In the genomic region with DNA sequence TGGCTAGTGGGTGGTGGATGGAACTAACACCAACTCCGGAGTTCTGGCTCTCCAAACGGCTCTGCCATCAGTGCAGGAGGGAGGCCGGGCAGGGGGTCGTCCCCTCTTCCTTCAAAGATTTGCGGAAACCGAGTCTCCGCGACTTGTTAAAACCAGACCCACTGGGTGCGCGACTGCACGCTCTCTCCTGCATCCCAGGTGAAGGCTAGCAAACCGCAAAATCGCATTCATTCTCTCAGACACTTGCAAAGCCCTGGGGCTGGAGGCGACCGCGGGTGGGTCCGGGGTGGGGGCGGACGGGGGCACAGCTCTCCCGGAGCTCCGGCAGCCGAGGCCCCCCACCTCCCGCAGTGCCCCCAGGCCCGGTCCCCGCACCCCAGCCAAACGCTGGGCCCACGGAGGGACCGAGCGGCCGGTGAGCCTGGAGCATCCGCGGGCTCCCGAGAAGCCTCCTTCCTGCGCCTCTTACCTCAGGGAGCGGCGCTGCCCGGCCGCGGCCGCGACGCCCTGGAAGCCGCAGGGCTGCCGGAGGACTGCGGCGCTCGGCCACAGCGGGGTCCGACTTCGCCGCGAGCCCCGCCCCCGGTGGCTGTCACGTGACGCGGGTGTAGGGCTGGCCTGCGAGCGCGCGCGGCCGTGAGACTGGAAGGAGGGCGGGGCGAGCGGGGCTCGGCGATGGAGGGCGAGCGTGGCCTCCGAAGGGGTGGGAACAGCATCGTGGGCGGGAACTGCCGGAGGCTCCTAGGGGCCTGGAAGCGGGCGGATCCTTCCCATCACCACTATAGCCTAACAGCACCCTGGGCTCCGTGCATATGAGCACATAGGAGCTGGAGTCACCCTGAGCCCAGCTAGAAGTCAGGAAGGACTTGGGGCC, we compare ENCODE assay signal across 8 mouse cellular contexts. TPM values are rescaled to one million over a fixed set of nuclear protein-coding genes. Genes with fewer than 3 reads are reported as not detected.
DNase-seq lines count a peak whose midpoint lies in the region; ATAC-seq and TF ChIP-seq lines count a peak whose summit lies in the region.

A gene (minus strand): TSS at position 584 of the 874 bp plus-strand sequence.

- H3K79me2 ChIP-seq in MEL (ENCODE audit: control insufficient read depth, insufficient read depth, low read length, poor library complexity): no peaks in the 10 kb centered on the region

- peak within 1 kb of the TSS; percentile 65 to 91 for H3K4me3 ChIP-seq in MEL (ENCODE audit: control insufficient read depth in 1 of 2, insufficient read depth in 1 of 2, low read depth in 2 of 2, low read length in 2 of 2)
- H3K4me3 ChIP-seq in forebrain, postnatal 0 days (ENCODE audit: low read depth, low read length): peak within 1 kb of the TSS; percentile 92
- H3K4me3 ChIP-seq in lung, postnatal 0 days (ENCODE audit: low read depth, low read length): peak within 1 kb of the TSS; percentile 76

- H3K36me3 ChIP-seq in MEL (ENCODE audit: control insufficient read depth in 1 of 2, insufficient read depth in 2 of 2, low read length in 2 of 2): peaks cover 0 to 5% of the 10 kb centered on the region in 2 experiments; a peak in 2 of 4 replicates
- no peaks in the 10 kb centered on the region for H3K36me3 ChIP-seq in forebrain, postnatal 0 days (ENCODE audit: insufficient read depth)
- H3K36me3 ChIP-seq in lung, postnatal 0 days (ENCODE audit: insufficient read depth, low read length): no peaks in the 10 kb centered on the region

- TF ChIP-seq POLR2A in MEL (IDR thresholded peaks at IDR 0.05; ENCODE audit: control insufficient read depth in 1 of 2, insufficient read depth in 1 of 2, low read depth in 1 of 2, low read length in 2 of 2, poor library complexity in 1 of 2): peak; percentile 68 to 75

- H3K4me1 ChIP-seq in MEL (ENCODE audit: control insufficient read depth in 1 of 2, insufficient read depth in 2 of 2, low read length in 2 of 2): peaks cover 0 to 5% of the 10 kb centered on the region in 2 experiments; a peak in 1 of 4 replicates
- H3K4me1 ChIP-seq in forebrain, postnatal 0 days (ENCODE audit: insufficient read depth): peaks cover 12% of the 10 kb centered on the region; the same call in 1 of the 2 replicates
- no peaks in the 10 kb centered on the region; the same call in 1 of the 2 replicates for H3K4me1 ChIP-seq in lung, postnatal 0 days (ENCODE audit: insufficient read depth, low read depth, low read length)

- peak; percentile 87 for ATAC-seq in forebrain, postnatal 0 days
- peak; percentile 97 for ATAC-seq in lung, postnatal 0 days

- no peak for TF ChIP-seq CTCF in MEL (IDR thresholded peaks at IDR 0.05 in 2 of 3, conservative IDR thresholded peaks at IDR 0.05 in 1 of 3; ENCODE audit: control insufficient read depth in 1 of 3, insufficient read depth in 1 of 3, low read depth in 2 of 3, low read length in 3 of 3, poor library complexity in 1 of 3, severe bottlenecking in 1 of 3)
- no peak for TF ChIP-seq CTCF in forebrain, postnatal 0 days (IDR thresholded peaks at IDR 0.05; ENCODE audit: low read depth)
- no peak for TF ChIP-seq CTCF in lung, postnatal 0 days (IDR thresholded peaks at IDR 0.05)

- no peaks in the 10 kb centered on the region for H3K27me3 ChIP-seq in MEL (ENCODE audit: control insufficient read depth in 1 of 2, insufficient read depth in 2 of 2, low read length in 2 of 2)
- no peaks in the 10 kb centered on the region for H3K27me3 ChIP-seq in forebrain, postnatal 0 days (ENCODE audit: insufficient read depth, low read length)
- no peaks in the 10 kb centered on the region for H3K27me3 ChIP-seq in lung, postnatal 0 days (replicated peaks; ENCODE audit: insufficient read depth, low read length)

- 2% methylated on average over 77 of the region's 77 CpGs for WGBS in forebrain, postnatal 0 days
- under 1% methylated on average over 68 of the region's 77 CpGs for WGBS in lung, postnatal 0 days

- DNase-seq in MEL (ENCODE audit: low read depth, low spot score): peak; percentile 94
- peak; percentile 95 for DNase-seq in cerebellum, adult 18-20 months
- peak; percentile 92 for DNase-seq in forebrain, postnatal 0 days
- DNase-seq in heart, postnatal 4 days: peak; percentile 96
- DNase-seq in layer of hippocampus, adult 9-11 months: peak; percentile 92
- DNase-seq in lung, postnatal 0 days (ENCODE audit: low spot score): peak; percentile 98
- DNase-seq in ovary, postnatal 14 days (ENCODE audit: low spot score): peak; percentile 87
- DNase-seq in thymus, postnatal 14 days: peak; percentile 90

- peak within 1 kb of the TSS; percentile 65 for H3K4me2 ChIP-seq in forebrain, postnatal 0 days (ENCODE audit: low read depth)
- peak within 1 kb of the TSS; percentile 99 for H3K4me2 ChIP-seq in lung, postnatal 0 days (replicated peaks; ENCODE audit: low read depth, low read length)

- H3K27ac ChIP-seq in MEL (ENCODE audit: control insufficient read depth, low read depth, low read length): no peak within 1 kb of the TSS
- H3K27ac ChIP-seq in forebrain, postnatal 0 days (ENCODE audit: low read depth, low read length): peak within 1 kb of the TSS; percentile 92
- H3K27ac ChIP-seq in lung, postnatal 0 days (ENCODE audit: low read length): peak within 1 kb of the TSS; percentile 74

- 0 out of 4 replicates have a peak, but pooled peaks of 1 of the 2 experiments have one; percentile 9 for TF ChIP-seq EP300 in MEL (IDR thresholded peaks at IDR 0.05; ENCODE audit: low read depth in 1 of 2, low read length in 2 of 2)
- TF ChIP-seq EP300 in lung, postnatal 0 days (IDR thresholded peaks at IDR 0.05): no peak

- H3K9ac ChIP-seq in MEL (ENCODE audit: control insufficient read depth, low read depth, low read length, poor library complexity, severe bottlenecking): peak within 1 kb of the TSS; percentile 75
- peak within 1 kb of the TSS; percentile 92 for H3K9ac ChIP-seq in forebrain, postnatal 0 days
- H3K9ac ChIP-seq in lung, postnatal 0 days (replicated peaks; ENCODE audit: low read depth): peak within 1 kb of the TSS; percentile 74

- no peaks in the 10 kb centered on the region for H3K9me3 ChIP-seq in MEL (replicated peaks; ENCODE audit: insufficient read depth, low read length)
- H3K9me3 ChIP-seq in forebrain, postnatal 0 days (ENCODE audit: low read length): no peaks in the 10 kb centered on the region
- H3K9me3 ChIP-seq in lung, postnatal 0 days (ENCODE audit: low read length): no peaks in the 10 kb centered on the region

- TF ChIP-seq RAD21 in MEL (IDR thresholded peaks at IDR 0.05; ENCODE audit: low read depth, low read length): no peak

TF ChIP-seq in MEL, 35 proteins besides CTCF, POLR2A, EP300 and RAD21:
- TF ChIP-seq HCFC1 (IDR thresholded peaks at IDR 0.05; ENCODE audit: low read depth, low read length) (peak; percentile 62; the same call in 1 of the 2 replicates), MAZ (IDR thresholded peaks at IDR 0.05; ENCODE audit: low read depth, low read length) (peak; percentile 51; the same call in 1 of the 2 replicates), RCOR1 (IDR thresholded peaks at IDR 0.05; ENCODE audit: low read depth, low read length) (no peak), POLR2AphosphoS5 (IDR thresholded peaks at IDR 0.05; ENCODE audit: borderline replicate concordance, low read depth, low read length) (no peak), E2F4 (IDR thresholded peaks at IDR 0.05; ENCODE audit: borderline replicate concordance, low read depth, low read length) (0 out of 2 replicates have a peak, but pooled peaks have one; percentile 52), USF1 (IDR thresholded peaks at IDR 0.05; ENCODE audit: low read depth, low read length) (peak; percentile 98), BHLHE40 (IDR thresholded peaks at IDR 0.05; ENCODE audit: borderline replicate concordance, low read depth, low read length) (peak; percentile 36; the same call in 1 of the 2 replicates), NELFE (IDR thresholded peaks at IDR 0.05; ENCODE audit: low read depth, low read length) (peak; percentile 70), TCF12 (IDR thresholded peaks at IDR 0.05; ENCODE audit: low read depth, low read length) (peak; percentile 53), MXI1 (IDR thresholded peaks at IDR 0.05; ENCODE audit: low read depth, low read length) (peak; percentile 56; the same call in 1 of the 2 replicates), ZMIZ1 (IDR thresholded peaks at IDR 0.05; ENCODE audit: low read depth, low read length) (peak; percentile 65), GABPA (IDR thresholded peaks at IDR 0.05; ENCODE audit: low read depth, low read length) (no peak), CHD2 (IDR thresholded peaks at IDR 0.05; ENCODE audit: low read length) (no peak), ELF1 (IDR thresholded peaks at IDR 0.05; ENCODE audit: low read depth, low read length) (no peak), TAL1 (IDR thresholded peaks at IDR 0.05; ENCODE audit: low read length) (no peak), MAX (IDR thresholded peaks at IDR 0.05; ENCODE audit: low read length) (peak; percentile 85), USF2 (IDR thresholded peaks at IDR 0.05; ENCODE audit: borderline replicate concordance in 1 of 2, insufficient read depth in 1 of 2, low read depth in 1 of 2, low read length in 2 of 2) (peak; percentile 40 to 88; a peak in 3 of 4 replicates), ETS1 (IDR thresholded peaks at IDR 0.05; ENCODE audit: low read depth, low read length) (peak; percentile 30; the same call in 1 of the 2 replicates), ZKSCAN1 (IDR thresholded peaks at IDR 0.05; ENCODE audit: low read depth, low read length) (peak; percentile 71), NRF1 (IDR thresholded peaks at IDR 0.05; ENCODE audit: insufficient read depth, low read depth, low read length, poor library complexity, severe bottlenecking) (peak; percentile 48), GATA1 (IDR thresholded peaks at IDR 0.05; ENCODE audit: low read depth, low read length) (no peak), TBP (IDR thresholded peaks at IDR 0.05; ENCODE audit: low read depth, low read length) (peak; percentile 59; the same call in 1 of the 2 replicates)

RNA-seq across cellular contexts. Expression of the gene that starts here (rescaled TPM):
- 2.0 and 2.2 TPM in 2 replicates for total RNA-seq in MEL (2012; rRNA removed)
- polyA plus RNA-seq in MEL (2012; ENCODE audit: insufficient read depth in 1 of 2, insufficient read length in 2 of 2, low read depth in 1 of 2, low replicate concordance in 2 of 2, missing spikeins in 1 of 2): 1 to 10 TPM in 1 of 2 experiments, not detected in 1; 6.5 TPM
- 24.0 and 28.8 TPM in 2 replicates for total RNA-seq in forebrain, postnatal 0 days (2014; rRNA removed)
- 11.6 and 13.5 TPM in 2 replicates for polyA plus RNA-seq in forebrain, postnatal 0 days (2015; fragmentation: Nextera tagmentation; extraction: Ambion mirVana)
- 10 to 100 TPM; 21.3 to 23.1 TPM for total RNA-seq in heart, postnatal 4 days (2021)
- polyA plus RNA-seq in lung, postnatal 0 days (2015; fragmentation: Nextera tagmentation; extraction: Ambion mirVana): 5.9 and 6.3 TPM in 2 replicates
